Mouse (Mus musculus): Measurements from ENCODE around the gene Tspan5. TPM values are rescaled to one million over a fixed set of nuclear protein-coding genes. Genes with fewer than 3 reads are reported as not detected.

The Tspan5 gene
- total and polyA plus RNA-seq, 3 experiments: 28.1 to 35.1 TPM; not detected in 1

DNA sequence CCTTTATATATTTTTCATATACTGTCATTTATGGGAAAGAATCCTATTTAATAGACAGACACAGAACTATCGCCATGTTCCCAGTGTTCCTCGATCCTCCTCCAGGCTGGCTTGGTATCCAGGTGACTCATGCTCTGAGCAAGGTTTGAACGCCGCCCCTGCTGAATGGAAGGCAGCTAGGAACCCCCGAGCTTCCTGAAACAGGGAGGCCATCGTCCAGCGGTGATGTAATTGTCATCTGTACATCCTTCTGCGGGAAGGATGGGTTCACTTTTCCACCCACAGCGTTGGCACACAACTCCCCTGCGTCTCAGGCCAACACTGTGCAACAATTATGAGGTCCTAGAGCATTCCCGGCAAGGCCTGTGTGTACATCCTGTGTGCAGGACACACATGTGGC lies 92.2 kb downstream of the Tspan5 start:
- Histone ChIP-seq H3K27me3 (ENCODE audit: control insufficient read depth in 1 of 2, insufficient read depth in 2 of 2, low read length in 2 of 2) (no peaks in the 10 kb centered on the region), H3K9me3 (replicated peaks; ENCODE audit: insufficient read depth, low read length) (no peaks in the 10 kb centered on the region), H3K4me1 (ENCODE audit: control insufficient read depth in 1 of 2, insufficient read depth in 2 of 2, low read length in 2 of 2) (no peaks in the 10 kb centered on the region), H3K27ac (ENCODE audit: control insufficient read depth, low read depth, low read length) (no peak overlapping the region), H3K79me2 (ENCODE audit: control insufficient read depth, insufficient read depth, low read length, poor library complexity) (peaks cover 2% of the 10 kb centered on the region; the same call in 1 of the 2 replicates), H3K9ac (ENCODE audit: control insufficient read depth, low read depth, low read length, poor library complexity, severe bottlenecking) (no peak overlapping the region), H3K4me3 (ENCODE audit: control insufficient read depth in 1 of 2, insufficient read depth in 1 of 2, low read depth in 2 of 2, low read length in 2 of 2) (no peak overlapping the region), H3K36me3 (ENCODE audit: control insufficient read depth in 1 of 2, insufficient read depth in 2 of 2, low read length in 2 of 2) (no peaks in the 10 kb centered on the region; a peak in 1 of 4 replicates)
- no peak for TF ChIP-seq TBP (IDR thresholded peaks at IDR 0.05; ENCODE audit: low read depth, low read length)
- no peak for TF ChIP-seq RAD21 (IDR thresholded peaks at IDR 0.05; ENCODE audit: low read depth, low read length)
- no peak for TF ChIP-seq ZC3H11A (IDR thresholded peaks at IDR 0.05; ENCODE audit: low read depth, low read length)
- no peak for TF ChIP-seq SIN3A (IDR thresholded peaks at IDR 0.05; ENCODE audit: low read length)
- TF ChIP-seq GABPA (IDR thresholded peaks at IDR 0.05; ENCODE audit: low read depth, low read length): no peak
- TF ChIP-seq NELFE (IDR thresholded peaks at IDR 0.05; ENCODE audit: low read depth, low read length): no peak
- no peak for TF ChIP-seq E2F4 (IDR thresholded peaks at IDR 0.05; ENCODE audit: borderline replicate concordance, low read depth, low read length)
- TF ChIP-seq ZMIZ1 (IDR thresholded peaks at IDR 0.05; ENCODE audit: low read depth, low read length): no peak
- no peak for TF ChIP-seq MAZ (IDR thresholded peaks at IDR 0.05; ENCODE audit: low read depth, low read length)
- DNase-seq (ENCODE audit: low read depth, low spot score): no peak

DNA sequence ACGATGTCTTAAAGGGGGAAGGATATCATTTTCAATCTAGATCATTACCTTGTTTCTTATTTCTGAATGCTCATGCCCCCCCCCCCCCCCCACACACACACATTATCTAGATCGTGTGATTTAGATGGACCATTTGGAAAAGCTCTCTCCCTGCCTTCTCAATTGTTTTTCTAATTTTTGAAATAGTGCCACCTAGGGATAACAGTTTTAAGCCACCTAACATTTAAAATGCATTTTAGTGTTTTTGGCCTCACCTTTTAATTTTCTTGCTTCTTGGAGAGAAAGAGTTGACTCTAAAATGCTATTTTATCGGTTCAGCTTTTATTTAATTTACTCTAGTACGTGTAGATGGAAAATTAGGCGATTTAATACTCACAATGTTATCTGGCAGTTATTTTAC lies 94.9 kb downstream of the Tspan5 start:
- H3K36me3 ChIP-seq (ENCODE audit: control insufficient read depth in 1 of 2, insufficient read depth in 2 of 2, low read length in 2 of 2): no peaks in the 10 kb centered on the region
- H3K79me2 ChIP-seq (ENCODE audit: control insufficient read depth, insufficient read depth, low read length, poor library complexity): peaks cover 2% of the 10 kb centered on the region; the same call in 1 of the 2 replicates
- H3K4me3 ChIP-seq (ENCODE audit: control insufficient read depth in 1 of 2, insufficient read depth in 1 of 2, low read depth in 2 of 2, low read length in 2 of 2): no peak overlapping the region
- no peak for DNase-seq (ENCODE audit: low read depth, low spot score)
- H3K27ac ChIP-seq (ENCODE audit: control insufficient read depth, low read depth, low read length): no peak overlapping the region
- H3K4me1 ChIP-seq (ENCODE audit: control insufficient read depth in 1 of 2, insufficient read depth in 2 of 2, low read length in 2 of 2): no peaks in the 10 kb centered on the region
- TF ChIP-seq SMC3 (IDR thresholded peaks at IDR 0.05; ENCODE audit: low read depth, low read length): peak; percentile 47
- TF ChIP-seq RAD21 (IDR thresholded peaks at IDR 0.05; ENCODE audit: low read depth, low read length): peak; percentile 25
- TF ChIP-seq CTCF (IDR thresholded peaks at IDR 0.05 in 2 of 3, conservative IDR thresholded peaks at IDR 0.05 in 1 of 3; ENCODE audit: control insufficient read depth in 1 of 3, insufficient read depth in 1 of 3, low read depth in 2 of 3, low read length in 3 of 3, poor library complexity in 1 of 3, severe bottlenecking in 1 of 3): peak in 1 of 3 experiments; percentile 37; a peak in 2 of 6 replicates
- TF ChIP-seq ZKSCAN1 (IDR thresholded peaks at IDR 0.05; ENCODE audit: low read depth, low read length): no peak
- no peak overlapping the region for H3K9ac ChIP-seq (ENCODE audit: control insufficient read depth, low read depth, low read length, poor library complexity, severe bottlenecking)
- no peaks in the 10 kb centered on the region for H3K27me3 ChIP-seq (ENCODE audit: control insufficient read depth in 1 of 2, insufficient read depth in 2 of 2, low read length in 2 of 2)
- no peaks in the 10 kb centered on the region for H3K9me3 ChIP-seq (replicated peaks; ENCODE audit: insufficient read depth, low read length)

DNA sequence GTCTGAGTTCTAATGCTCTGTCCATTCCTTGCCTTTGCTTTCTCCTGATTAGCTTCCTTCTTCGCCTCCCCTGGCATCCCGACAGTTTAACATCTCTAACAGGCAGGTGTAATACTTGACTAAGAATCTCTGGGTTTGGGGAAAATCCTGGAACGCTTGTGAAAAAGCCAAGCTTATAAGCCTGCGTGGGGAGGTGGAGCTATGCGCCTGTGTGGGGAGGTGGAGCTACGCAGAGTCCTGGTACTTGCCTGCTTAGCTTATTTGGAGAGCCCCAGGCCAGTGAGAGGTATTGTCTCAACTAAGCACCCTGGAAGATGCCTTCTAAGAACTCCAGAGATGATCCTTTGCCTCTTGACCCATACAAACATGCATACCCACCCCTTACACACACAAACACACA lies 95.7 kb downstream of the Tspan5 start:
- no peak for DNase-seq (ENCODE audit: low read depth, low spot score)
- H3K27ac ChIP-seq (ENCODE audit: control insufficient read depth, low read depth, low read length): no peak overlapping the region
- H3K9me3 ChIP-seq (replicated peaks; ENCODE audit: insufficient read depth, low read length): no peaks in the 10 kb centered on the region
- TF ChIP-seq NRF1 (IDR thresholded peaks at IDR 0.05; ENCODE audit: insufficient read depth, low read depth, low read length, poor library complexity, severe bottlenecking): no peak
- no peak for TF ChIP-seq CTCF (IDR thresholded peaks at IDR 0.05 in 2 of 3, conservative IDR thresholded peaks at IDR 0.05 in 1 of 3; ENCODE audit: control insufficient read depth in 1 of 3, insufficient read depth in 1 of 3, low read depth in 2 of 3, low read length in 3 of 3, poor library complexity in 1 of 3, severe bottlenecking in 1 of 3)
- no peak for TF ChIP-seq CHD2 (IDR thresholded peaks at IDR 0.05; ENCODE audit: low read length)
- no peak for TF ChIP-seq KAT2A (conservative IDR thresholded peaks at IDR 0.05; ENCODE audit: low read depth, low read length)
- no peak for TF ChIP-seq SIN3A (IDR thresholded peaks at IDR 0.05; ENCODE audit: low read length)
- TF ChIP-seq MAFK (IDR thresholded peaks at IDR 0.05; ENCODE audit: borderline replicate concordance, low read depth, low read length): no peak
- no peak for TF ChIP-seq RAD21 (IDR thresholded peaks at IDR 0.05; ENCODE audit: low read depth, low read length)
- no peak for TF ChIP-seq TAL1 (IDR thresholded peaks at IDR 0.05; ENCODE audit: low read length)
- no peak for TF ChIP-seq ZKSCAN1 (IDR thresholded peaks at IDR 0.05; ENCODE audit: low read depth, low read length)
- no peak for TF ChIP-seq ELF1 (IDR thresholded peaks at IDR 0.05; ENCODE audit: low read depth, low read length)
- no peak for TF ChIP-seq POLR2AphosphoS2 (IDR thresholded peaks at IDR 0.05; ENCODE audit: low read length)
- no peak for TF ChIP-seq USF2 (IDR thresholded peaks at IDR 0.05; ENCODE audit: borderline replicate concordance in 1 of 2, insufficient read depth in 1 of 2, low read depth in 1 of 2, low read length in 2 of 2)
- no peak for TF ChIP-seq SMC3 (IDR thresholded peaks at IDR 0.05; ENCODE audit: low read depth, low read length)
- no peak for TF ChIP-seq MEF2A (IDR thresholded peaks at IDR 0.05; ENCODE audit: extremely low read depth, insufficient replicate concordance, low read depth, low read length, poor library complexity, severe bottlenecking)
- TF ChIP-seq POLR2A (IDR thresholded peaks at IDR 0.05; ENCODE audit: control insufficient read depth in 1 of 2, insufficient read depth in 1 of 2, low read depth in 1 of 2, low read length in 2 of 2, poor library complexity in 1 of 2): no peak
- no peak for TF ChIP-seq MXI1 (IDR thresholded peaks at IDR 0.05; ENCODE audit: low read depth, low read length)
- no peak for TF ChIP-seq GABPA (IDR thresholded peaks at IDR 0.05; ENCODE audit: low read depth, low read length)
- no peaks in the 10 kb centered on the region for H3K36me3 ChIP-seq (ENCODE audit: control insufficient read depth in 1 of 2, insufficient read depth in 2 of 2, low read length in 2 of 2)
- H3K9ac ChIP-seq (ENCODE audit: control insufficient read depth, low read depth, low read length, poor library complexity, severe bottlenecking): no peak overlapping the region
- H3K27me3 ChIP-seq (ENCODE audit: control insufficient read depth in 1 of 2, insufficient read depth in 2 of 2, low read length in 2 of 2): no peaks in the 10 kb centered on the region
- H3K4me3 ChIP-seq (ENCODE audit: control insufficient read depth in 1 of 2, insufficient read depth in 1 of 2, low read depth in 2 of 2, low read length in 2 of 2): no peak overlapping the region
- no peaks in the 10 kb centered on the region for H3K4me1 ChIP-seq (ENCODE audit: control insufficient read depth in 1 of 2, insufficient read depth in 2 of 2, low read length in 2 of 2)
- H3K79me2 ChIP-seq (ENCODE audit: control insufficient read depth, insufficient read depth, low read length, poor library complexity): peaks cover 2% of the 10 kb centered on the region; the same call in 1 of the 2 replicates

Measured in MEL (cell line).